Mouse (Mus musculus): ENCODE measurements at regions not wholly inside any gene's neighbourhood (a gene's known extent, or its start where the extent isn't known, plus 50 kb on each side); places are given as distances from the start of the nearest gene placed in this dataset.
"Not testable (repeated sequence)": the region's sequence is repeated elsewhere in the genome, so short reads cannot be mapped to it uniquely, and the experiment has no call there.

DNA sequence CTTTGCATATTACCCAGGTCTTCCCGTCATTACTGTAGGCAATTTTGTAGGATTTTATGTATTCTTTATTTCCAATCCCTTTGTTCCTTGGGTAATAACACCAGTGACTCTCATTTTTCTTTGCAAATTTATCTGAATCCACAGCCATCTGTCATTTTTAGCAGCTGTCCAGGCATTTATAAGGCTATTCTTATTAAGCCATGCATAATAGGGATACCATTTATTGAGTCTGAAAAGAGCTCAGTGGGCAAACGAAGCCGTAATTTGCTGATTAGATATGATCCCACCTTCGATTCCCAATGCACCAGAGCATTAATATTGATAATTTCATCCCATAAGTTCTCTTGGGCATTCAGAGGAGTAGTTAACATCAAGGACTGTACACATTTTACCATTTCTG is 243.3 kb upstream of the Tacstd2 start:
- no peaks in the 10 kb centered on the region for H3K27me3 ChIP-seq (ENCODE audit: control insufficient read depth, insufficient read depth, low read length, poor library complexity, severe bottlenecking)
- no peaks in the 10 kb centered on the region for H3K36me3 ChIP-seq (ENCODE audit: control insufficient read depth, insufficient read depth, low read length, poor library complexity, severe bottlenecking)
- no peak for DNase-seq (ENCODE audit: low read depth, low spot score)

DNA sequence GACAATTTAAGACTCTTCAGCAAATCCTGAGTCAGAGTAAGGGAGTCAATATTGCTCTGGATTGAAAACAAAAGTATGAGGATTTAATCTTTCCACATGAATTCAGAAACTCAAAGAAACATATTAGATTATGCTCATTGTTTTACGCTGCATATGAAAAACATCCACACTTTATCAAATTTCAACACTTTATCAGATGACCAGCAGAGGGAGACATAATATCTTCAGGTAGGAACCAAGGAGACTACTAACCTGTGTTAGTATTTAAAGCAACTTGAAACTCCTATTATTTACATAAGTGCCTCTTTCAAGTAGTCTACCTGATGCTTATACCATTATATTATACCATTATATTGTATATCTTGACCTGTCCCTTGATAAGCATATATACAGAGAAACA is 218.5 kb upstream of the Tacstd2 start:
- H3K27me3 ChIP-seq (ENCODE audit: control insufficient read depth, insufficient read depth, low read length, poor library complexity, severe bottlenecking); H3K36me3 ChIP-seq (ENCODE audit: control insufficient read depth, insufficient read depth, low read length, poor library complexity, severe bottlenecking); DNase-seq (ENCODE audit: low read depth, low spot score): not testable (repeated sequence)

GRCm38 (mm10) chr6:67725611-67726010 is 190.0 kb upstream of the Tacstd2 start:
- no peaks in the 10 kb centered on the region for H3K36me3 ChIP-seq (ENCODE audit: control insufficient read depth, insufficient read depth, low read length, poor library complexity, severe bottlenecking)
- DNase-seq (ENCODE audit: low read depth, low spot score), result no peak
- H3K27me3 ChIP-seq (ENCODE audit: control insufficient read depth, insufficient read depth, low read length, poor library complexity, severe bottlenecking), result no peaks in the 10 kb centered on the region

DNA sequence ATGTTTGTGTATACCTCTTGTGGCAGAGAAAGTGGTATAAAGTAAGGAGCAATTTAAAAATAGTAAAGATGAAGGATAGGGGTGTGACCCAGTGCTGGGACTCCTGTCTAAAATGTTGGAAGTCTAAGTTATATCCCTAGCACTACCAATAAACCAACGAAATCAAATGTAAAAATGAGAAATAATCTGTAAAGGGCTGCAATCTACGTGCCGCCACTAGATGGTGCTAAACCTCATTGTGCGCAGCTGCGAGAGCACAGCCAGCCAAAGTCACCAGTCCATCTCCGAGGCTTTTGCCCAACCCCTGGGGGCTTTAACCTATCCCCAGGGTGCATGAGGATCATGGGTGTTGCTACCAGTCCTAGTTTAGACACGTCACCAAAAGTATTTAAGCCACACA is 163.4 kb upstream of the Tacstd2 start:
- DNase-seq (ENCODE audit: low read depth, low spot score), result peak; percentile 15
- H3K36me3 ChIP-seq (ENCODE audit: control insufficient read depth, insufficient read depth, low read length, poor library complexity, severe bottlenecking); H3K27me3 ChIP-seq (ENCODE audit: control insufficient read depth, insufficient read depth, low read length, poor library complexity, severe bottlenecking): not testable (repeated sequence)

- H3K27me3 ChIP-seq (ENCODE audit: control insufficient read depth, insufficient read depth, low read length, poor library complexity, severe bottlenecking); H3K36me3 ChIP-seq (ENCODE audit: control insufficient read depth, insufficient read depth, low read length, poor library complexity, severe bottlenecking); DNase-seq (ENCODE audit: low read depth, low spot score): not testable (repeated sequence)
Observed at GRCm38 (mm10) chr6:67690997-67691396, 155.4 kb upstream of the Tacstd2 start.

DNA sequence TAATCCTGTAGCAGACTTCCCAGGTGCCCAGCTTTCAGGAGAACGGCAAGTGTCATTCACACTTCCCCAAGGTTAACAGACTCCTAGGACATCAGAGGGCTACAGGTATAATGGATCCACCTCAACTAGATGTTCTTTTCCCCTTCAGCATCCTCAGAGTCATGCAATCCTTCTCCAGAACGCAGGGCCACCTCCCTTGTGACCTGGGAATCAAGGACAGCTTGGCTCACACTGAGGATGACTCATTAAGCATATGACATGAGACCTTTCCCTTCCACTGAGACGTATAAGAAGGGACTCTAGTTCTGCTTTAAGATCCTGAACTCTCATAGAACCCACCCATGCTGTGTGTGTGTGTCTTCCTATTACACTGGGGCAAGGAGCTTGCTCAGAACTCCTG is 147.5 kb upstream of the Tacstd2 start:
- not testable (repeated sequence) for DNase-seq (ENCODE audit: low read depth, low spot score); H3K36me3 ChIP-seq (ENCODE audit: control insufficient read depth, insufficient read depth, low read length, poor library complexity, severe bottlenecking); H3K27me3 ChIP-seq (ENCODE audit: control insufficient read depth, insufficient read depth, low read length, poor library complexity, severe bottlenecking)

- not testable (repeated sequence) for H3K36me3 ChIP-seq (ENCODE audit: control insufficient read depth, insufficient read depth, low read length, poor library complexity, severe bottlenecking); DNase-seq (ENCODE audit: low read depth, low spot score); H3K27me3 ChIP-seq (ENCODE audit: control insufficient read depth, insufficient read depth, low read length, poor library complexity, severe bottlenecking)
Observed at GRCm38 (mm10) chr6:67681641-67682040, 146.0 kb upstream of the Tacstd2 start.

DNA sequence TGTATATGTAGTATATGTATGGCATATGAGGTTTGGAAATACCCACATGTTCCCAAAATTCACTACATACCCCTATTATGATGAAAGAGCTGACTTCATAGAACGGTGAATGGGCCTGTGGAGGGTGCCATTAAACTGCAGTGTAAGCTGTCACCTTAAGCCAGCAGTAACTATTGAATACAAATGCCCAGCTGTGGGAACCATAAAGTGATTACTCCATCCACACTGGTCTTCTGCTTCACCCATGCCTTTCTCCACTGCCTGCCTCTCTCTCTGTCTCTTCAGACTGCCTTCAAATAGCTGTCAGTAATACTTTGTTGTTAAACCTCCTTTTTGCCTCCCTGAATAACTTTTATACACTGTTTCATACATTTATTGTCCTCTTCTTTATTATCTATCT is 143.5 kb upstream of the Tacstd2 start:
- H3K27me3 ChIP-seq (ENCODE audit: control insufficient read depth, insufficient read depth, low read length, poor library complexity, severe bottlenecking); DNase-seq (ENCODE audit: low read depth, low spot score): not testable (repeated sequence)

DNA sequence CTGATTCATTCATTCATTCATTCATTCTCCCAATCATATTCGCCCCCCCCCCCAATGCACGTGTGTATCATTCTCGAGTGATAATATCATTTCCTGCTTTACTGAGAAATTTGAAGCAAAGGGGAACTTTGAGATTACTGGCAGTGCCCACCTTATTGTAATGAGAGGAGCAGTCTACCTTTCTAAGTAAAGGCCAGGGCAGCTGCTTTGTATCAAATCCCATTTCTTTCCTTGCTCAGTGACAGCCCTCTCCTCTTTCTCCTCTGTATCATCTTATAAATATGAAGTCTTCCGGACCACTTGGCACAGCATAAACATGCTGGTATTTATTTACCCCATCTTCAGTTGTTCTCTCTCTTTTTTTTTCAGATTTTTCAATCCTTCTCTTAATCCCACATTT is 139.1 kb upstream of the Tacstd2 start:
- DNase-seq (ENCODE audit: low read depth, low spot score); H3K27me3 ChIP-seq (ENCODE audit: control insufficient read depth, insufficient read depth, low read length, poor library complexity, severe bottlenecking); H3K36me3 ChIP-seq (ENCODE audit: control insufficient read depth, insufficient read depth, low read length, poor library complexity, severe bottlenecking): not testable (repeated sequence)

More for the DNA sequence above, 143.5 kb upstream of the Tacstd2 start:
- H3K36me3 ChIP-seq (ENCODE audit: control insufficient read depth, insufficient read depth, low read length, poor library complexity, severe bottlenecking), result not testable (repeated sequence)

- H3K36me3 ChIP-seq (ENCODE audit: control insufficient read depth, insufficient read depth, low read length, poor library complexity, severe bottlenecking); H3K27me3 ChIP-seq (ENCODE audit: control insufficient read depth, insufficient read depth, low read length, poor library complexity, severe bottlenecking); DNase-seq (ENCODE audit: low read depth, low spot score): not testable (repeated sequence)
Observed at GRCm38 (mm10) chr6:67673316-67673715, 137.7 kb upstream of the Tacstd2 start.

DNA sequence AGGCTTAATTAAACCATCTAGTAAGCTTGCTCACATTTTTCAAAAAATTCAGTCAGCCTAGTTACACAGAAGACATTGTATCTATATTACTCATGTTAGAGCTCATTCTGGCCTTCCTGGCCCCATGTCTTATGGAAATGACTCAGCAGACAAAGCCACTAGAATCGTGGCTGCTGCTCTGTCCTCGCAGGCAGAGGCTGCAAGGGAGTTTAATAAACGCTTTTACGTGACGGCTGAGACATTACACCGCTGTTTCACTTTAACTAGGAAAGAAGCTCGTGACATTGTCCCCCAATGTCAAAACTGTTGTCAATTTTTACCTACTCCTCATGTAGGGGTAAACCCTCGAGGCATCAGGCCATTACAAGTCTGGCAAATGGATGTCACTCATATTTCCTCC is 132.5 kb upstream of the Tacstd2 start:
- H3K27me3 ChIP-seq (ENCODE audit: control insufficient read depth, insufficient read depth, low read length, poor library complexity, severe bottlenecking); H3K36me3 ChIP-seq (ENCODE audit: control insufficient read depth, insufficient read depth, low read length, poor library complexity, severe bottlenecking); DNase-seq (ENCODE audit: low read depth, low spot score): not testable (repeated sequence)

DNA sequence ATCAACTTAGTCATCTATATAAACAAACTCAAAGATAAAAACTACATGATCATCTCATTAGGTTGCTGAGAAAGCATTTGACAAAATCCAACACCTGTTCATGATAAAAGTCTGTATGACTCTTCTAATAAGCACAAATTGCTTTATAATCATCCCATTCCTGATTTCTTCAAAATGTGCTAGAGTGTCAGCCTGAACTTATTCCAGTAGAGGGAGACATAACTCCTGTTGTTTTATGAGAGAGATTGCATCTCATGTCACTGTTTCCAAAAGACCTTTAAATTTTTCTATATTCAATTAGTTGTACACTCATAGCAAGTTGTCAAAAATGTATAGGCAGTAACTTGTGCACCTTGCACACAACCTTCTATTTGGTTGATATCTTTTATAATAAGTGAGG is 96.0 kb upstream of the Tacstd2 start:
- DNase-seq (ENCODE audit: low read depth, low spot score), result peak; percentile 26
- no peaks in the 10 kb centered on the region for H3K27me3 ChIP-seq (ENCODE audit: control insufficient read depth, insufficient read depth, low read length, poor library complexity, severe bottlenecking)
- H3K36me3 ChIP-seq (ENCODE audit: control insufficient read depth, insufficient read depth, low read length, poor library complexity, severe bottlenecking), result no peaks in the 10 kb centered on the region

DNA sequence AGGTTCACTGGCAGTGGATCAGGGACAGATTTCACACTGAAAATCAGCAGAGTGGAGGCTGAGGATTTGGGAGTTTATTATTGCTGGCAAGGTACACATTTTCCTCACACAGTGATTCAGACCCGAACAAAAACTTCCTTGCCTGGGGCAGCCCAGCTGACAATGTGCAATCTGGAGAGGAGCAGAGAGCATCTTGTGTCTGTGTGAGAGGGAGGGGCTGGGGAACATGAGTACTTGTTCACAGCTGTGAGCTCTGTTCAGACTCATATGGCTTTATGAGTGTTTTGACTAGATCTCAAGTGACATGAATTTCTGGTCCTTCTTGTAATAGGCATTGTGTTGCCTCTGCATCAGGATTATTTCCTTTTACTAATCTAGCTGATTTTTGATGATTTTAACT is 74.8 kb upstream of the Tacstd2 start:
- H3K27me3 ChIP-seq (ENCODE audit: control insufficient read depth, insufficient read depth, low read length, poor library complexity, severe bottlenecking), result no peaks in the 10 kb centered on the region
- H3K36me3 ChIP-seq (ENCODE audit: control insufficient read depth, insufficient read depth, low read length, poor library complexity, severe bottlenecking), result no peaks in the 10 kb centered on the region
- peak; percentile 5 for DNase-seq (ENCODE audit: low read depth, low spot score)

- H3K27me3 ChIP-seq (ENCODE audit: control insufficient read depth, insufficient read depth, low read length, poor library complexity, severe bottlenecking); H3K36me3 ChIP-seq (ENCODE audit: control insufficient read depth, insufficient read depth, low read length, poor library complexity, severe bottlenecking): not testable (repeated sequence)
- peak; percentile 53 for DNase-seq (ENCODE audit: low read depth, low spot score)
Observed at GRCm38 (mm10) chr6:67609461-67609860, 73.9 kb upstream of the Tacstd2 start.

Data from splenic B cell, adult 2 months (primary cell).